In genomic region chr6:70774372-70774771, GRCm38 (mm10) we compare ENCODE assay signal across 17 mouse cellular contexts. TPM values are rescaled to one million over a fixed set of nuclear protein-coding genes. Genes with fewer than 3 reads are reported as not detected.
DNase-seq lines count a peak whose midpoint lies in the region; ATAC-seq and TF ChIP-seq lines count a peak whose summit lies in the region.
"Had no signal": no experiment of that assay in that cellular context is flagged by ENCODE, and none has a peak within 500 bp of the region (broad histone marks: within the 10 kb centered on the region; RNA-seq: fewer than 3 reads in every experiment).

No protein-coding gene starts in this region.

- no peak overlapping the region for H3K9ac ChIP-seq in hindbrain, embryonic 14.5 days
- no peak overlapping the region for H3K9ac ChIP-seq in hindbrain, embryonic 13.5 days
- H3K9ac ChIP-seq: embryonic facial prominence, embryonic 15.5 days; heart, embryonic 12.5 days; lung, embryonic 14.5 days; stomach, embryonic 15.5 days had no signal

- H3K4me3 ChIP-seq in hindbrain, embryonic 14.5 days (replicated peaks; ENCODE audit: low read length): no peak overlapping the region
- no peak overlapping the region for H3K4me3 ChIP-seq in hindbrain, embryonic 13.5 days
- H3K4me3 ChIP-seq in megakaryocyte, embryonic 14.5 days (replicated peaks): peak overlapping the region; percentile 3
- H3K4me3 ChIP-seq: embryonic facial prominence, embryonic 15.5 days; heart, embryonic 12.5 days; stomach, embryonic 15.5 days had no signal

- WGBS in hindbrain, embryonic 14.5 days: 35% methylated on average over 2 of the region's 2 CpGs
- WGBS in hindbrain, embryonic 13.5 days: 29% methylated on average over 2 of the region's 2 CpGs

- H3K4me1 ChIP-seq in hindbrain, embryonic 14.5 days (replicated peaks; ENCODE audit: control insufficient read depth, insufficient read depth, low read length): no peaks in the 10 kb centered on the region
- H3K4me1 ChIP-seq in hindbrain, embryonic 13.5 days (replicated peaks): 0 out of 2 replicates have a peak, but pooled peaks cover 3% of the 10 kb centered on the region
- peaks cover 56% of the 10 kb centered on the region for H3K4me1 ChIP-seq in megakaryocyte, embryonic 14.5 days
- H3K4me1 ChIP-seq: embryonic facial prominence, embryonic 15.5 days had no signal

- H3K9me3 ChIP-seq in hindbrain, embryonic 14.5 days (ENCODE audit: control insufficient read depth, low read length): no peaks in the 10 kb centered on the region
- H3K9me3 ChIP-seq in hindbrain, embryonic 13.5 days: no peaks in the 10 kb centered on the region
- no peaks in the 10 kb centered on the region for H3K9me3 ChIP-seq in megakaryocyte, embryonic 14.5 days
- H3K9me3 ChIP-seq: embryonic facial prominence, embryonic 15.5 days; G1E; heart, embryonic 12.5 days; stomach, embryonic 15.5 days had no signal

- no peak overlapping the region for H3K4me2 ChIP-seq in hindbrain, embryonic 14.5 days (replicated peaks)
- H3K4me2 ChIP-seq in hindbrain, embryonic 13.5 days: no peak overlapping the region
- H3K4me2 ChIP-seq: embryonic facial prominence, embryonic 15.5 days; heart, embryonic 12.5 days; lung, embryonic 14.5 days; stomach, embryonic 15.5 days had no signal

- no peak for TF ChIP-seq POLR2A in brain, embryonic 14.5 days (IDR thresholded peaks at IDR 0.05; ENCODE audit: borderline replicate concordance, extremely low read depth, insufficient read depth, insufficient read length, poor library complexity, severe bottlenecking)

- peaks cover 61% of the 10 kb centered on the region for H3K36me3 ChIP-seq in hindbrain, embryonic 14.5 days (replicated peaks; ENCODE audit: control insufficient read depth, insufficient read depth)
- H3K36me3 ChIP-seq in hindbrain, embryonic 13.5 days: peaks cover 65% of the 10 kb centered on the region
- peaks cover 85% of the 10 kb centered on the region for H3K36me3 ChIP-seq in megakaryocyte, embryonic 14.5 days (replicated peaks; ENCODE audit: low read length)

- no peak for DNase-seq in hindbrain, embryonic 14.5 days (ENCODE audit: low spot score)
- peak; percentile 24 for DNase-seq in brain, embryonic 14.5 days (ENCODE audit: low read depth)
- DNase-seq in mesoderm, embryonic 11.5 days (ENCODE audit: low read depth, low spot score): peak; percentile 6
- no peak for DNase-seq in left cerebral cortex, adult 18-20 months (ENCODE audit: low spot score in 2 of 2)
- DNase-seq: adrenal gland, adult 2 months; cerebellum, adult 9-10 months; heart, postnatal 36 days; liver; lung, embryonic 14.5 days had no signal

- no peak for TF ChIP-seq CTCF in brain, embryonic 14.5 days (IDR thresholded peaks at IDR 0.05; ENCODE audit: borderline replicate concordance, extremely low read depth, insufficient read depth, insufficient read length)

- no peak overlapping the region for H3K27ac ChIP-seq in hindbrain, embryonic 14.5 days
- H3K27ac ChIP-seq in hindbrain, embryonic 13.5 days: no peak overlapping the region
- H3K27ac ChIP-seq: embryonic facial prominence, embryonic 15.5 days; macrophage; stomach, embryonic 15.5 days had no signal

- peak; percentile 29; the same call in 1 of the 2 replicates for ATAC-seq in hindbrain, embryonic 14.5 days (ENCODE audit: low FRiP score)
- ATAC-seq in hindbrain, embryonic 13.5 days (ENCODE audit: low FRiP score): no peak
- no peak for ATAC-seq in megakaryocyte, adult 5-6 weeks (ENCODE audit: poor library complexity, severe bottlenecking)

- H3K27me3 ChIP-seq in hindbrain, embryonic 14.5 days (ENCODE audit: control insufficient read depth, insufficient read depth, low read length): no peaks in the 10 kb centered on the region
- H3K27me3 ChIP-seq in hindbrain, embryonic 13.5 days: no peaks in the 10 kb centered on the region
- H3K27me3 ChIP-seq in megakaryocyte, embryonic 14.5 days (replicated peaks): no peaks in the 10 kb centered on the region
- H3K27me3 ChIP-seq: embryonic facial prominence, embryonic 15.5 days; heart, embryonic 12.5 days; stomach, embryonic 15.5 days had no signal

RNA-seq across cellular contexts. Expression of gene Rpia, which starts 17.7 kb away (rescaled TPM):
- 2.6 and 2.9 TPM in 2 replicates for polyA plus RNA-seq in hindbrain, embryonic 14.5 days (2014; fragmentation: Nextera tagmentation; extraction: Ambion mirVana)
- 3.2 and 3.3 TPM in 2 replicates for polyA plus RNA-seq in hindbrain, embryonic 13.5 days (2015; fragmentation: Nextera tagmentation; extraction: Ambion mirVana)
- polyA plus RNA-seq in megakaryocyte, embryonic 14.5 days (2012; ENCODE audit: insufficient read depth, low replicate concordance): 7.0 and 25.9 TPM in 2 replicates
- total RNA-seq in megakaryocyte, adult 5-6 weeks (2015): 50.7 and 58.2 TPM in 2 replicates
- total RNA-seq in megakaryocyte, adult 5-6 weeks (2017): 118 and 119 TPM in 2 replicates
- polyA plus RNA-seq in brain, embryonic 14.5 days (2012; rRNA removed): 21.6 and 25.6 TPM in 2 replicates
- total RNA-seq in left cerebral cortex, adult 18-20 months (2021): 10 to 100 TPM; 11.9 to 16.2 TPM

Comparison
In these comparisons a context has a peak if more than half of its experiments do, and no peak if none do; other contexts are left out.
1. DNase-seq: peak in brain, embryonic 14.5 days (single experiment) and mesoderm, embryonic 11.5 days (single experiment); none in hindbrain, embryonic 14.5 days (single experiment) and left cerebral cortex, adult 18-20 months (0 of 2).